Mouse (Mus musculus): Measurements from ENCODE around the gene Spry2.

- TF ChIP-seq CTCF (IDR thresholded peaks at IDR 0.05; ENCODE audit: low read depth, low read length) (no peak), POLR2A (IDR thresholded peaks at IDR 0.05; ENCODE audit: insufficient read depth, low read length) (no peak)
Measured at GRCm38 (mm10) chr14:105922874-105923273, 26.3 kb upstream of the Spry2 start.
